Mouse (Mus musculus): Measurements from ENCODE around the gene Kalrn. TPM values are rescaled to one million over a fixed set of nuclear protein-coding genes. Genes with fewer than 3 reads are reported as not detected.

The Kalrn gene
- total RNA-seq, 1 experiment from 2014 or later = 8.2 TPM

DNA sequence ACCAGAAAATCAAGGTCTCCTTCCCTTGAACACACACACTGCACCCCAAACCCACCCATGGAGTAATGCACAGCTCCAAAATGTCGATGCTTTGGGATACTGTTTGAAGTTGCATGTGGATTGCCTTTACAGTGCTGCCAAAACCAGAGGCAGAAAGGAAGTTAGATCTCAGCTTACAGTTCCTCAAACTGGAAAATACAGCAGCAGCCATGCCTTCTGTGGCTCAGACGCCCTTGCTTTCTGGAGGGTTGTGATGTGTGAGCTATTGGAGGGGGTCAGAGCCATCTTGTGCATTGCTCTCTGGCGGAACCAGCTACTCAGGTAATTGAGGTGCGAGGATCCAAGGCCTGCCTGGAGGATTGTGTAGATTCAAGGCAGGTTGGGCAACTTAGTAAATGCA, 636.4 kb downstream of the Kalrn start:
- DNase-seq = no peak

DNA sequence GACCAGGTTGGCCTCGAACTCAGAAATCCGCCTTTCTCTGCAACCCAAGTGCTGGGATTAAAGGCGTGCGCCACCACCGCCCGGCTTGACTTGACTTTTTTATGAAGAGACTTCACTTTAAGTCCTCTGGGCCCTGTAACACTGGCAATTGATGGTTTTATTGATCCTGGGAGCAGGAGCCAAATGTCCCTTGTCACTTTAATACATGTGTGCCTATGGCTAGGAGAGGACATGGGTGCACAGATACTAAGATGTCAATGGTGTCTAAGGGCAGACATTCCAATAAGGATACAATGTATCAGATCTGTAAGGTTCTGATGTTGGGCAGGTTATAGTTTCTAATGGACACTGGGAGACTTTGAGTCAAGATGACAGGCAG, 637.9 kb downstream of the Kalrn start:
- no peak for DNase-seq

DNA sequence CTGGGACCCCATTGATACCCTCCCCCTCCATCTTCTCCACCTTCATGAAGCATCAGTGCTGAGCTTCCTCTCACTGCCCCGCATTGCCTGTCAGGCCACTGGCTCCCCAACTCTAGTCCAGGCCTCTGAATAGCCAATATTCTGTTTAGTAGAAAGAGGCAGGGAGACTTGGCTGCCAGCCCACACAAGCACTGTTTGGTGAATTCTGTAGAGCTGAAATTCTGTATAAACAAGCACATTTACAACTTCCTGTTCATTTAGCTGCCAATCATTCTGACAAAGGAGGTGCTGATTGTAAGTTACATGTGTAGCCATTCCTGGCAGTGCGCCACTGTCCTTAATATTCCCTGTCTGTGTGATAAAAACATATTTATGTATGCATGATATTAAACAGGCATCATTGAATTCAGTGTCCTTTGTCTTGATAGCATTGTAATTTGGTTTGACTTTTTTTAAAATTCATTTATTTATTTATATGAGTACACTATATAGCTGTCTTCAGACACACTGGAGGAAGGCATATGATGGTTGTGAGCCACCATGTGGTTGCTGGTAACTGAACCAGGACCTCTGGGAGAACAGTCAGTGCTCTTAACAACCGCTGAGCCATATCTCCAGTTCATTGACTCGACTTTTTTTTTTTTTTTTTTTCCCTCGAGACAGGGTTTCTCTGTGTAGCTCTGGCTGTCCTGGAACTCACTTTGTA, 638.5 kb downstream of the Kalrn start:
- DNase-seq = no peak

DNA sequence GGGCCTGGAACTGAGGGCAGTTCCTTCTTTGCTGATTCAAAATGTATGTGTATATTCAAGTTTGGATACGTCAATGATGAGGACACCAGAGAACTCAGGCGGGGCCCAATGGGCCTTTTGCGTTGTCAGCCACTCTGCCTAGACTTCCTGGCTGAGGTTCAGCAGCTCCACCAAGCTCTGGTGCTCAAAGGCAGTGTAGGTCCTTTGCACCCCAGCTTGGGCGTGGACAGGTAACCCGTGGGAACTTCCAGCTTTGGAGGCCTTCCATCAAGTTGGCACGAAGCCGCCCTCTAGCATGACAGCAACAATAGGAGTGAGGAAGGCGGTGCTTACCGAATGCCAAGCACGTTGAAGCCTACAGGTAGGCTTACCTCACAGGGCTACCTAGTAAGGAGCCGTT, 639.9 kb downstream of the Kalrn start:
- no peak for DNase-seq

DNA sequence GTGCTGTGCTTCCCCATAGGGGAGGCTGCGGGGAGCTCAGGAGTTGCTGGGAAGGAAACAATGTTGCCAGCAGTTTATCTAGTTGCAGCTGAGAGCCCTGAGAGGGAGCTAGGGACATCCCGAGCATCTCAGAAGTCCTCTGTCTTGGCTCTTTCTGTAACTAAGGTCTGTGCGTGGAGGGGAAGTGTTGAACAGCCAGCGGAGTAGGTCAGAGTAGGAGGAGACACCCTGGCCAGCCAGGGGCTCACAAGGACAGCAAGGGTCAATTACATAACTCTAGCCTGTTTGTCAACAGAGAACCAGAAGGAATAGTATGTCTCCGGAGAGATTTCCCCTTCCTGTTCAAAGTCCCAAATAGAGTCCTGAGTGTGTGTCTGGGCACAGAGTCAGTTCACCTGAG, 641.2 kb downstream of the Kalrn start:
- DNase-seq = no peak

DNA sequence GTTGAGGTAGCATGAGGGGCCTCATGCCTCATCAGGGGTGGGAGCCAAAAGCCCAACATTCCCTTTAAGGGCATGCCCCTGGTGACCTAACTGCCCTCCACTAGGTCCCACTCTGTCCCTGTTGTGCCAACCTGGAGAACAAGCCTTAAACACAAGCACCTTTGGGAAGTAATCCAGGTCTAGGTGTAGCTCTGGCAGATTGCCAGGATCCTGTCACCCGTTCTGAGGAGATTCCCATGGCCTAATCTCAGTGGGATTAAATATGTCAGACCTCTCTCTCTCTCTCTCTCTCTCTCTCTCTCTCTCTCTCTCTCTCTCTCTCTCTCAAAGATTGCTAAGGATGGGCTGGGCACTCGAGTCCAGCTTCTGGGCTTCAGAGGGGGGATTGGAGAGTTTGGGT, 641.6 kb downstream of the Kalrn start:
- DNase-seq = no peak

DNA sequence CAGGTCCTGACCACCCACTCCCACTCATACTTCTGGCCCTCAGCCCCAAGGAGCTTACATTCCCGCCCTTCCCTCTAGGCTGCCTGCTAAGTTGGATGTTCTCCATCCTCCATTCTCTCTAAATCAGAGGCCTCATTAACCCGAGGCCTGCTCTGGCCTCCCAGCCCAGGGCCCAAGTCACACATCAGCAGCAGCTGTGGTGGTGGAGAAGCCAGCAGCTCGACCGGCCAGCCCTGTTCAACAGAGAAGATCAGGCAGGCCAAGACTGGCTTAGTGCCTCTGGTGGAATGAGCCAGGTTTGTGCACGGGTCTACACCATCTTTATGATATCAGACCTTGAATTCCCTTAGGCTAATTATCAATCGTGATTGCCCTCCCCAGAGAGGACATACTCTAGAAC, 642.5 kb downstream of the Kalrn start:
- no peak for DNase-seq

DNA sequence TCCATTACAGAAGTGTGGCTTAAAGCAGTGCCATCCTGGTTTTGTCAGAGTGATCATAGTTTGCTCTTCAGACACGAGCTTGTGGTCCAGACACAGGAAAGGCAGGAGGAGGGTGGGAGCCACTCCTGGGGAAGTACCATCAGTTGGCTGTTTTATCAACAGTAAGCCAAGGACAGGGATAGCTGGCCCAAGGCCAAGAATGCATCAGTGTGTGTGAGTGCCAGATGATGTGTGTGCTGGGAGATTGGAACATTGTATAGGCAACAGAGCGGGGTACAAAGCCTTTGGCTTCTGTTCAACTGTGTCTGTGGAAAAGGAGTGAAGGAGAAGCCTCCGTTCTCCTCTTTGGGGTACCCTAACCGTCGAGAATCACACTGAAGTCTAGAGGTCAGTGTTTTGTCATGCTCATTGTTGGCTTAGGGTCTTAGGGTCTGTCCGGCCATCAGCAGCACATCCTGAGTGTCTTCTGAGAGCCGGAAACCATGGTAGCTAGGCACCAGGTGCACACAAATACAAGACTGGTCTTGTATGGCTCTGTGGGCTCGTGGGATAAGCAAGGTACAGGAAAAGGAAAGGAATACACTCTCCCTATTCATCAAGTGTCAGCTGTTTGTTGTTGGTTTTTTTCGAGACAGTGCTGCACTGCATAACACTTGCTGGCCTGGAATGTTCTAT, 644.4 kb downstream of the Kalrn start:
- peak; percentile 75 for DNase-seq

DNA sequence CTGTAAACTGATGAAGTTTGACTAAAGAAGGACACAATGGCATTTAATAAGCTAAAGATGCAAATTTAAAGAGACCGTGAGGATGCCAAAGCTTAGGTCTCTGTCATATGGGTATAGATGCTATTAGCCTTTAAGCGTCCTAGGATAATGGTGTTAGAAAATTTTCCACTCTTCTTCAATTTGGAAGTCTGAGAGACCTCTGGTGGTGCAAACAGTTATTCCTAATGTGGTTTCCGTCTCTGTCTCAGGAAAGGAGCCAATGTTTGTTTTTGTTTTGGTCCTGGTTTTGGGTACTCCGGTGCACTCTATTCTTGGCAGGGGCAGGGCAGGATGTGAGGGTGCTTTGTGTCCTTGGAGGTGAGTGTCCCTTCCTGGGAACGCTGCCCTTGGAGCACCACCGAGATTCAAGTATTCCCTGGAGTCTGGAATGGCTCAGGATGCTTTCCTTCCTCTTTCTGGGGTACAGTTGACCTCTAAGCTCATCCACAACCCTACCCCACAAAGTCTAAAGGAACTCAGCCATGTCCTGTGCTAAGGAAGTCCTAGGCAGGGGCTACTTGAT, 646.0 kb downstream of the Kalrn start:
- DNase-seq = no peak

DNA sequence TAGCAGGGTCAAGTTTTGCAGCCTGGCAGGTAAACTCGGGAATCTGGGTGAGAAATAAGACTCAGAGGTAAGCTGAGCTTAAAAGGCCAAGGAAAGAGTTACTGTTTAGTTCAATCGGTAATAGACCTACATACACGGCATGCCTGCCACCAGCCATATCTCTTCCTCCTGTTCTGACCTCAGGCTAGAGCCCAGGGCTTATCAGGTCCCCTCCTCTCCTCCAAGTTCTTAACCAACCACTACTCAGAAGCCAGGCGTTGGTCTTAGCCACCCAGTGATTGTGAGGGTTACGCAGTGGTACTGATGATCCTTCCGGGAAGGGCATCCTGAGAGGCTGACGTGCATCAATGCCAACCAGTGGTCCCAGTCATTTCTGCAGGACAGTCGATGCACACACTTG, 649.6 kb downstream of the Kalrn start:
- no peak for DNase-seq

DNA sequence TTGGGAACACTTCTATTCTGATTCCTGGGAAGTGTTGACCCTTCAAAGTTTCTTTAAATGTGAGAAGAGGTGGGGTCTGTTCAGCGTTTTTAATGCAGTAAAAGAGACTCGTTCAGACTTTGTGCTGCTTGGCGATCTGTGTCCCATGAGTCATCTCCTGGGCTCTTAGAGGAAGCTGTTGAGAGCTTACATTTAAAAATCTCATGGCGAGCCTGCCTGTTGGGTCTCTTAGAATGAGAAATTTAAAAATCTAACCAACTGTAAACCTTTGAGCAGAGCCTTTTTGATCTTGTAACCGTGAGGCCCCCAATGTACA, 650.4 kb downstream of the Kalrn start:
- no peak for DNase-seq

DNA sequence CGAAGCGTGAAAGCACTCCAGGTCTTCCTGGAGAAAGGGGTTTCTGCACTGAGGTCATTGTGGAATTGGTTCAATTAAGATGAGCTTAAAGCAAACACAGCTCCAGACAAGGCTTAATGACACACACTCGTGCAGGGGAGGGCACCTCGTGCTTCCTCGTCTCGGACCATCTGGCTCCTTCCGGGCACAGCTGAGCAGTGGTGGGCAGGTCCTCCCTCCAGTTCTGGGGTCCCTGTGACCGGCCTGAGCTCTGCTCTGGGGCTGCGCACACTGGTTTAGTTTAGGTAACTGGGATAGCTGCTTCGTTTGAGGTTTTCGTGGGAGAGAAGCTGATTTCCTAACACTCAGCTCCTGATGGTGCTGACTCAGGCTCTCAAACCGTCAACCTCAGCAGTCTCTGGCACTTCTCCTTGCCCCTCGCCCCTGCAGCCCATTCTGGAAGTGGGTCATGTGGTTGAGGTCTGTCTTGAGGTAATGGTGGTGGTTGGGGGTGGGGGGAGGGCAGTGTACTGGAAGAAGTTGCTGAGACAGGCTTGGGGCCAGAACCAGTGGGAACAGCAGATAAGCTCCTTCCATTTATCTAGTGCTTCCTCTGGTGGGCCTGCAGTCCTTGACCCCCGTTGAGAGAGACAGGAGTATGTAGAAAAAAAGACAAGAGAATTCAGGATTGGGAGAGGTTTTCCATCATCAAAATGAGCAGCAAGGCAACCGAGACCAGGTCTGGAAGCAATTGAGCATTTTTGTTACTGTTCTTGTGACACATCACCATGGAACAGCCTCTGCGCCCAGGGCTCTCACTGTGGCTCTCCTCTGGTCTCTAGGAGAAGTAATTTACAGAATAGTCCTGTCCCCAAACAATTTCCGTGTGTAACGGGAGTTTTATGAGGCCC, 651.0 kb downstream of the Kalrn start:
- no peak for DNase-seq

DNA sequence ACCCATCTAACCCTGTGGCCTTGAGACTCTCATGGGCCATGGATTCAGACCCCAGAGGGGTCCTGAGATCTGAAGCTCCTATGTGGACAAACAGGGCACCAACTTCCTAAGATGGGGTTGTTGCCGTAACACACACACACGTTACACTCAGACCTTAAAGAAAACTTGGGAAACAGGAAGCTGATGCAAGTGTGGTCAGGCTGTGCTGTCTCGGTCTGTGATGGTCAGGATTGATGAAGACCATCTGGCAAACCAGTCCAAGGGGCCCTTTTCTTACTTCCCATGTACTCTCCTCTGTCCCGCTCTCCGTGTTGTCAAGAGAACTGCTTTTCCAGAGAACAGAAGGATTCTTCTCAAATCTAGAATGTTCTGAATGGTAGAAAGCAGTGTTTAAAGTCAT, 651.8 kb downstream of the Kalrn start:
- no peak for DNase-seq

Other genes starting within 250 kb of the Kalrn start
- not detected in 2 replicates for gene Ropn1, start 76.4 kb upstream of the Kalrn start, total RNA-seq (2021)
- gene Ccdc14, start 117.1 kb upstream of the Kalrn start, total RNA-seq (2021) = 3.9 and 4.1 TPM in 2 replicates
- gene Mylk, start 171.7 kb upstream of the Kalrn start, total RNA-seq (2021) = 42.2 and 43.1 TPM in 2 replicates

Measured in adrenal gland, postnatal 25 days (tissue).